Mouse (Mus musculus): ENCODE data around the gene Ppara.
"Not testable (repeated sequence)": the region's sequence is repeated elsewhere in the genome, so short reads cannot be mapped to it uniquely, and the experiment has no call there.

Gene Ppara

DNA sequence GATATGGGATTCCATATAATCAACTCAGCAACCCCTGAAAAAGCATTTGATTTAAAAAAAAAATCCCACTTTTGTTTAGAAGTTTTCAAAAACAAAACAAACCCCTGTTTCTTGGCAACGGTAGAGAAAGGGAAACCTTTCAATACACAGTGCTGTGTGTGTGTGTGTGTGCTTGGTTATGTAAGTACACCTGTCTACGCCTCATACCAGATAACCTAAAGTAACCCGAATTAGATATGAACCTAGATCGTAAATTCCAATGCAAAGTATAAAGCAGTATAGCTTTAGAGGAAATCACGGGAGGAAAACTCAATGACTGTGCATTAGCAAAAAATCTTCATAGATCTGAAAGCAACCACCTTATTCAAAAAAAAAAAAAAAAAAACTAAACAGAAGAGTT is 31.9 kb downstream of the Ppara start:
- DNase-seq = no peak

DNA sequence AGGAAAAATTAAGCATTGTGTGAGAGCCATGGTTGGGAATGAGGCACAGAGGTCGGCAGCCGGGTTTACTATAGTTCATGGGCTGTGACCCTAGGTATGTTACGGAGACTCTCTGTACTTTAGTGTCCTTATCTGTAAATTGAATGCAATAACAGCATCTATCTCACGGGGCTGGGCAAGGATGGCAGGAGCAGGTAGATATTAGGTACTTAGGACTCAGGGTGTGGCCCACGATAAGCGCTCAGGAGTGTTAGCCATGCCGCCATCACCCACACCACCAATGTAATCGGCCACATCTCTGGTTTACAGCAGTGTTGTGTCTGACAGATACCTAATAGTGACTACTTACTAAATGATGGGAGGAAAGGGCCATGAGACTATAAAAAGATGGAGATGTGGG is 34.2 kb downstream of the Ppara start:
- DNase-seq = no peak

DNA sequence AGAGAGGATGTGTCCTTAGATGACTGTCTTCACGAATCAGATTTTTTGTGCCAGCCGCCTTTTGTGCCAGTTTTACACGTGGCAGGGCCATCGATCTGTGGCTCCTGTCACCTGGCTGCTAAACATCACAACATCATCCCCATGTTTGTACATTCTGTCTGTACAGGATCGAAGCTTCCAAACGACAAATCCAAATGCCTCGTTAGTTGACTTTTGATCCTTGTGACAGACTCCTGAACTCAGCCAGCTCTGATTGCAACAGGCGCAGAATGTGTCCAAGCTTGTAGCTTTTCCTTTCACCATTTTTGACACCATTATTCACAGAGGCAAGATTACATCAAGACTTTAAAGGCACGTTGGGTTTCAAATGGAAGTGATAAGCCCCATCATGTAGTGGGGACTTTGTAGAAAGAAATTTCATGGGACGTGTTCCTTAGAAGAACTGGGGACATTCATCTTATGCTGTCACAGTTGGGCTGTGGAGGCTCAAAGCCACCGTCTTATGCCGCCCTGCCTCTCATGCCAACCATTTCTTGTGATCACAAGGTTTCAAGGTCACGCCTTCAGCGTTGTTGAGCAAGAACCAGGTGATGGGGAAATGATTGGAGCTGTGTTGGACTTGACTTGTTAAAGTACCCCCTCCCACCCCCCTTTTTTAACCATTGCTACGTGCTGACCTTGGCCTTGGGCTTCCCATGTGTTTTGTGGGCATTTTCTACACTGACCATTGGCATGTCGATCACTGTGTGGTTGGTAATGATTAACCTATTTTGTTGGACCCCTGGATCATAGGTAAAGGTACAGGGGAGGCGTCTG is 36.7 kb downstream of the Ppara start:
- DNase-seq = no peak

DNA sequence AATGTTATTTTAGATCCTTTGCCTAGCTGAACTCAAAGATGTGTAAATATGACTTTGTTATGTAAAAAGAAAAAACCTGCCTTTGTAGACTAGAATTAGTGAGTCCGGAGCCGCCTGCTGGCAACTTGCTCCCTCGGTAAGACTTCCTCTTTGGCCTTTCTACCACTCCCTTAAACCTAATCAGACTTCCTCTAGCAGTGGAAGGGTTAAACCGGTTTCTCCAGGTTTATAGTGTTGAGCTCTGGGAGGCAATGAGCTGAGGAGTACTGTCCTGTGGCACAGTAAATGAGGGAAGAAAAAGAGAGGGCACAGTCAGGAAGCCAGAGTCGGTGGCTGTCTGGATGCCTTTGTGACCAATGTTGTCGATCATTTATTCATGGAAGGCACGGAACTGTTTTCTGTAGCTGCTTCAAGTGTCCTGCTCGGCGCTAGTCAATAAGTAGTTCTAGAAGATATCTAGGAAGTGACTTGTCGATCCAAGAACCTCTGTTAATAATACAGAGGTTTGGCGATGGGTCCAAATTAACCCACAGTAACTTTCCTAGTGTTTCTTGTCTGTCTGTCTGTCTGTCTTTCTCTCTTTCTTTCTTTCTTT is 37.5 kb downstream of the Ppara start:
- no peak for DNase-seq

DNA sequence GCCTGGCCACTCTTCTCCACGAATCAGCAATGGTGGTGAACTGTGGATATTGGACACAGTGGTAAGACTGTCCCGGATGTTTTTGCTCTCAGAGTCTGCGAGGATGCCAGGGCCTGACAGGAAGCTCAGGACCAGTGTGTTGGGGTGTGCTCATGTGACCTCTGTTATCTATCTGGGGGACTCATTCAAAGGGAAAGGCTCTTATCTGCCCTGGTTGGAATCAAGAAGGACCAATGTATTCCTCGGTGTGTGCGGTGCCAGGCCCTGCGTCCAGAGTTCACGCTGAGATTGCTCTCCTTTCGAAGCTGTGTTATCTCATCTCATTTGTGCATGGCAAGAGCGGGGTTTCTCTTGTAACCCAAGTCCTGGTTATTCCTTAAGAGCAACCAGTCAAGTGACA is 39.6 kb downstream of the Ppara start:
- DNase-seq = no peak

DNA sequence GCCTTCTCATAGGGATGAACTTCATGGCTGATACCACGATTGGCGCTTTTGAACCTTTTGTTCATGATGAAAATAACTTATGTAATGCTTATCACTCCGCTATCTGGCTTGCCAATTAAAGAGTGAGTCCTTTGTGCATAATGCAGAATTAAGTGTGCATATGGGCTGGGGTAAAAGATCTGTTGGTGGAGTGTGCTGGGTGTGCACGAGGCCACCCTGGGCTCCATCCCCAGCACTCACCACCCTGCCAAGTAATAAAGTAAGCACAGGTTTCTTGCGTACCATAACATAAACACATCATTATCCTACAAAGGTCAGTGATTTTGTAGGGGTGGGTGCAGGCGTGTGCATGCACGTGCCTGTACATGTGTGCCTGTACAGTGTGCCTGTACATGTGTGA is 40.2 kb downstream of the Ppara start:
- no peak for DNase-seq

DNA sequence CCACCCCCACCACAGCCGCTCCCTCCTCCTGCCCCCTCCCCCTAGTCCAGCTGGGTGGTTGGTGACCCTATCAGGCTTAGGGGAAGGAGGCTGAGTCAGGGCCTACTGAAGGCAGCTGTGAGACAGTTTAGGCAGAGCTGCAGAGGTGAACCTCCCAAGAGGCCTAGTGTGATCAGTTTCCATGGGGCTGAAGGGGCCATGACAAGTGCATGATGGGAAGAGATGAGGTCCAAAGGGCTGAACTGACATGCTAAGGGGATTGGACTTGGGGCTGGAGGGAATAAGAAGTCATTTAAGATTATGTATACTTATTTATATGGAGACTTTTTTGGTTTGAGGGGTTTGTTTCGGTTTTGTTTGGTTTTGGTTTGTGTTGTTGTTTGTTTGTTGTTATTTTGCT is 41.5 kb downstream of the Ppara start:
- no peak for DNase-seq

DNA sequence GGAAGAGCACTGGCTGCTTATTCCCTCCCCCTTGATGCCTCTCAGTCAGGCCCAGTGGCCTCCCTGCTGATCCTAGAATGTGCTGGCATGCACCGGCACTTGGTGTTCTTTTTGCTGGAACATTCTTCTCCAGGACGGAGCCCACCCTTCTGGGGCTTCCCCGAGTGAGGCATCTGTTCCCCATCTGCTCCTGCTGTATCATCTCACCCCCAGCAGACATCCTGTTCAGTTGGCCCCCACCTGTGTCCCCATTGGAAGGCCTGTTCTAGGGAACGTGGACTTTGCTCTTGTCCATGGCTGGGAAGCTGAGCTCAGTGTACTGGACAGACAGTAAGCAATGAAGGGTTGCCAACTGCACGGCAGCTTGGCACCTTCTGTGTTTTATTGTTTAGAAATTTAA is 42.0 kb downstream of the Ppara start:
- no peak for DNase-seq

DNA sequence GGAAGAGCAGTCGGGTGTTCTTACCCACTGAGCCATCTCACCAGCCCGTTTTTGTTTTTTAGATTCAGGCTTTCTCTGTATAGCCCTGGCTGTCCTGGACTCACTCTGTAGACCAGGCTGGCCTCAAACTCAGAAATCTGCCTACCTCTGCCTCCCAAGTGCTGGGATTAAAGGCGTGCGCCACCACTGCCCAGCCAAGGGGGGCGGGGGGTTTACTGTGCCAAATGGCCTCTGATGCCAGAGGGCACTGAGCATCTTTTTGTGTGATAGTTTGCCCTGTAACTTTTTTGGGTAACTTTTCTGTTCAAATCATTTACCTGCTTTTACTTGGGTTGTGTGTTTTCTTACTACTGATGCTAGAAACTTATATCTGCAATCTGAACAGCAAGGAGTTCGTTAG is 44.1 kb downstream of the Ppara start:
- DNase-seq = not testable (repeated sequence)

DNA sequence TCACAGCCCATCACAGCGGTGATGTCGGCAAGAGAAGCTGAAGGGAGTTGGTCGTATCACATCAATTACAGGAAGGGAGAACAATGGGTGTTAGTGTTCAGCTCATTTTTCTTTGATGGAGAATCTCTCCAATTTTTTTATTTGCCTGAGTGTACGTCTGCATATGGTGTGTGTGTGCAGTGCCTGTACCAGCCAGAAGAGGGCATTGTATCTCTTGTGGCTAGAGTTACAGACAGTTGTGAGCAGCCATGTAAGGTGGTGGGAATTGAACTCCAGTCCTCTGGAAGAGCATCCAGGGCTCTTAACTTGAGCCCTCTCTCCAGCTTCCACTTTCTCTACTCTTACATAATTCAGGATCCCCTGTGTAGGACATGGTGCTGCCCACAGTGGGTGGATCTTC is 48.4 kb downstream of the Ppara start:
- DNase-seq = no peak

DNA sequence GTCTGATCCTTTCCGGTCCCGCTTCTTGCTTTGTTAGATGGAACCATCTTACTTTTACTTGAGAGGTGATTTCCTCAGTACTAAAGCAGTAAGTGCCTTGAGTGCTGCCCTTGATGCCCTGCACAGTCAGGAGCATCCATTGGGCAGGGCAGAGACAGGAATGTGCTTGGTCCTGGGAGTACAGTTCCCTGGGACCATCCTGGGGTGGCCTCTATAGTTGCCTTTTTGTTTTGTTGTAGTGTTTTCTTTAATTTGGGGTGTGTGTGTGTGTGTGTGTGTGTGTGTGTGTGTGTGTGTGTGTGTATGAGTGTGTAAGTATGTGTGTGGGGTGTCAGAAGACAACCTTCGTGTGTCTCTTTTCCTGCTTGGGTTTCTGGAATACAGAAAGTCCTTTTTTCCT is 49.6 kb downstream of the Ppara start:
- DNase-seq = no peak

DNA sequence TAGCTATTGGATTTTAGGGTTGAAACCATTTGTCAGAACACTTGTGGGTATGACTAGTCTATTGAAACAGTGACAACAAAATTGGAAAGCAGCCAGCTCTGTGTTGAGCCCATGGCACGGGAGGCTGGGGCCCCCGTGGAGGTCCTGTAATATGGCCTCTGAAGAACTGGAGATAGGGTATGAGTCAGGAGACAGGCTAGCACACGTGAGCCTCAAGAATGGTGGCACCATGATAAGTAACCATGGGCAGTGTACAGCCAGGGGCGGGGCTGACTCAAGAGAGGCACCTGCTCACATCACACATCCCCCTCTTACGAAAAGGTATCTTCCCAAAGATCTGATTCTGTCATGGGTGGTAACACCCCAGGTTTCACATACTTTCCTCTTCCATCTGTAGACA is 51.9 kb downstream of the Ppara start:
- no peak for DNase-seq

DNA sequence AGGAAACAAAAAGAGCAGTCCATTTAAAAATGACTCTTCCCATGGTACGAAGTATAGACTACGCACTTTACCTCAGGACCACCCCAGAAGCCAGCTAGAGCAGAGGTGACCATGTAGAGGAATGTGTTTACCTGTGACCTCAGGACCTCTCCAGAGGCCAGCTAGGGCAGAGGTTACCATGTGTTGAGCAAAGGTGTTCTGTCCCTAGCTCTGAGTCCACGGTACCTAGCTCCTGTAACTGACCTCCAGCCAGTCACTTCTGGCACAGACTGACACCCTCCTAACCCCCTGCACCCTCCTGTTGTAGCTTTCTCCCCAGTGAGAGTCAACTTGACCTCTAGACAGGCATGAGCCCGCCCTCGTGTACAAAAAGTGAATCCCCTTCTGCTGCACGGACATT is 52.7 kb downstream of the Ppara start:
- no peak for DNase-seq

DNA sequence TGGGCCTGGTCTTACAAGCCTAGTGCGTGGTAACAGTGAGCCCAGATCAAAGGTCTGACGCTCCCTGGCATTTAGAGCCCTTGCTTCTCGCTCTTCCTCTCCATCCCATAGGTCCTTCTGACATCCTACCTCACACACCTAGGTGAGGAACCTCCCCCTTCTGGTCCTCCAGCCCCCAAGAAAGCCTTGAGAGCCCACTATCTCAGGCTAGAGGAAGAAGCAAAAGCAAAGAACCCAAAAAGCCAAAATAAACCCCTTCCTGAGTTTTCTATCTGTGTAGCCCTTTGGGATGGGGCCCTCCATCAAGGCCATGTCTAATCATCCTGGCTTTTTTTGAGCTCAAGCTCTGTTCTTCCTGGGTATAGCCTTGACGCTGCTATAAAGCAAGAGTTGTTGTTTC is 53.3 kb downstream of the Ppara start:
- DNase-seq = no peak

DNA sequence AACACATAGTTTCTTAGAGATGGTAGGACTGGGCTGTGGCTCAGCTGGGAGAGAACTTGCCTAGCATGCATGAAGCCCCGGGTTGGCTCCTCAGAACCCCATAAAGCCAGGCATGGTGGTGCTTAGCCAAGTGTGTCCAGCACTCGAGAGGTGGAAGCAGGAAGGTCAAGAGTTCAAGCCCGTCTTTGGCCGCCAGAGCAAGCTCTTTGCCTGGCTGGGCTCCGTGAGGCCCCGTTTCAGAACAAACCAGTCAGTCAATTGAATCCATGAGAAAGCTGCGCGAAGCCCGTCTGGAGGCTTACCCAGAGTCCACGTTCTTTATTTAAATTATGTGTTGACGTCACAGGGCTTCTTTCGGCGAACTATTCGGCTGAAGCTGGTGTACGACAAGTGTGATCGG is 53.9 kb downstream of the Ppara start:
- DNase-seq = no peak

DNA sequence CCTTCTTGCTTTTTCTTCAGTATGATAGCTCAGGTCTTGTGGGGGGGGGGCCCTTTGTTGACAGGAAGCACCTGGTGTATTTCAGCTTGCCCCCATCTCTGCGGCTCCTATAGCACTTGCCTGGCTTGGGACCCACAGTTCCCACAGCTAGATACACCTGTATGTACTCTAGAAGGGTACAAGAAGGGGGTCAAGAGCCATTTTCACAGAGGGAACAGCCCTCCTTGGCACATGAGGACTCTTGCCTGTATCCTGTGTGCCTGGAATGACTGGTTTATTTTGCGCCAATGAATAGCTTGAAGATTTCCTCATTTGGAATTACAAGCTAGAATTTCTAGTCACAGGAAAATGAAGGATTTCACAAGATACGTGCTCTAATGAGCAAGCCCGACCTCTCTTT is 56.7 kb downstream of the Ppara start:
- DNase-seq = no peak

DNA sequence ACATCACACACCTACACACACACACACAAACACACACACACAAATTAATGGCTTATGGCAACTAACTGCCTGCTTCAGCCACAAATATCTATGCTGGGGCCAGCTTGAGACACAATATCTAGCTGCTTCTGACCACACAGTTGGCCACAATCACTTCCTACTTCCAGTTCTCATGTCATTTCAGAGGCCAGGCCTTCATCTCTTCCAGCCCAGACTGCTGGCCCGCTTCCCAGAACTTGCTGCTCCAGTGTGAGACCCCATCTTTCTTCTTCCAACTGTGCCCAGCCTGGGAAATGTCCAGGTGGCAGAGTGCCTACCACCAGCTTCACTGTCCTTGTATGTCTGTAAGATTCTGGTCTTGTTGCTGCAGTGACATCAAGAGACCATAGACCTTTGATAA is 58.0 kb downstream of the Ppara start:
- no peak for DNase-seq

DNA sequence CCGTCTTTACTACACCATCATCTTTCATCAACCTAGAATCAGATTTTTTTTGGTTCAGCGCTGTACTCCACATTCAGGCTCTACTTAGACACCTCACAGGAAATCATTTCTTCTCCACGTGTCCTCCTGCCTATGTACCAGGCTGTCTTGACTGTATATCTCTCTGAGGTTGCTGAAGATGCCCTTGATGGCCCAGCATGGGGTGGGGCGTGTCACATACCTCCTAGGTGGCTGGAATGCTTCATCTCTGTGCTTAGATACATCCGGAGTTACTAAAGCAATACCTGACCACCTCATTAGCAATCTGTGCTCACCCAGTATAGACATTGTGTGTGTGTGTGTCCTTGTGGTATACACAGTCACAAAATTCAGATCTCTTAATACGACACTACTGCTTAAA is 60.7 kb downstream of the Ppara start:
- no peak for DNase-seq

DNA sequence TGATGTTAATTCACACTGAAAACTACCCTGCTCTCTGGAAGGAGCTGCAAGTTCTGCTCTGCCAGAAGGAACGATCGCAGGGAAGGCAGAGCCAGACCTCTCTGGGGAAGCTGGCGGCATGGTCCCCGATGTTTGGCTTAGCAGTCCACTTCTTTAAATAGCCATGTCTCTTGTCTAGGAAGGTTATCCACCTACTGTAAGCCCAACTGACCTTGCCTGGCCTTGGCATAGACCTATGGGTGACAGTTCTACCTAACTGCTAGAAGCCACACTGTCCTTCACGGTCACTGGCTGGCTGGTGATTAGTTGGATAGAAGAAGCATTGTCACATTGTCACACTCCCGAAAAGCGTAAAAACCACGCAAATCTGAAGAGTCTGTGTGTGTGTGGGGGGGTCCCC is 63.9 kb downstream of the Ppara start:
- DNase-seq = no peak

DNA sequence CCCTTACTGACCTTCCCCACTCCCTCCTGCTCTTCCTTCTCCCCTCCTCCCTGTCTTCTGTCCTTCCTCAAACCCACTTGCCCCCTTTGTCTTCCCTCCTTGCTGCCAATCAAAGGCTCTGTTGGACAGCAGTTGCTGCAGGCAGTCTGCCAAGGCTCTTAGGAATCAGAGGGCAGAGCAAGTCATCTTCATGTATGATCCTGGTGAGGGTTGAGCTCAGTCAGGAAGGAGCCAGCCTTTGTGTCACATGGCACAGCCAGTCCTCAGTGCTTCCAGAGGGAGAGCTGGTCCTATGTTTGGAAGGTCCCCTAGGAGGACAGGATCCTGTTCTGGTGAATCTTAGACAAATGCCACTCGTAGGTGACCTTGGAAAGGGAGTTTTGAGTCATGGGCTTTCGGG is 68.1 kb downstream of the Ppara start:
- DNase-seq = no peak

DNA sequence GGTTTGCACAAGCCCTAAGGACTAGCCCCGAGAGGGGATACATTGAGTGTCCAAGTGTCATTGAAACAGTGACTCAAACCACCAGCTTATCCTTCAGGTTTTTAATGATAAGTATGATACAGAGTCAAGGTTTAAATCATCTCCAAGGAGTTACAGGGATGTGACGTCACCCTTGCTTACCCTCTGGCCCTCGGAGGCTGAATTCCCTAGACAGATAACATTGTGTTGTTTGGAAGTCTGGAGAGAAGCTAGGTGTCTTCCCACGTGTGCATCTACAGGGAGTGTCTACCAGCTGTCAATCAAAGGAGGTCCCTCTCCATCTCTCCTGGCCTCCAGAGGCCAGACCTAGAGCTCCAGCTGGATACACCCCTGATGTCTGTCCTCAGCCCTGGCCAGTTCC is 72.1 kb downstream of the Ppara start:
- DNase-seq = no peak

DNA sequence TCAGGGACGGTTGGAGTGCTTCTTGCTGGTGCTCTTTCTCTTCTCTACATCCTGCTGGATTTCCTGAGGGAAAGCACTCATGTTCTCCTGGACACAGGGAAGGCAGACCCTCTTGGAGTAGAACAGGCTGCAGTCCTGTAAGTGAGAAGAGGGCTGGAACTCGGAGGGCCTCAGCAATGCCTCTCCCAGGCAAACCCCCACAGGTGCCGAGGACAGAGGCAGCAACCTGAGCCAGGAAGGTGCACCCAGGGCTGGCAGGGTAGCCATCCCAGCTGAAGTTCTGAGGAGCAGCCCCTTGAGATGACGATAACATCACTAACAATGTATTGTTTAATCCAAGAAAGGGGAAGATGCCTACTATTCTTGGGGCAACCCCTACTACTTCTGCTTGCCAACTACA is 72.6 kb downstream of the Ppara start:
- no peak for DNase-seq

DNA sequence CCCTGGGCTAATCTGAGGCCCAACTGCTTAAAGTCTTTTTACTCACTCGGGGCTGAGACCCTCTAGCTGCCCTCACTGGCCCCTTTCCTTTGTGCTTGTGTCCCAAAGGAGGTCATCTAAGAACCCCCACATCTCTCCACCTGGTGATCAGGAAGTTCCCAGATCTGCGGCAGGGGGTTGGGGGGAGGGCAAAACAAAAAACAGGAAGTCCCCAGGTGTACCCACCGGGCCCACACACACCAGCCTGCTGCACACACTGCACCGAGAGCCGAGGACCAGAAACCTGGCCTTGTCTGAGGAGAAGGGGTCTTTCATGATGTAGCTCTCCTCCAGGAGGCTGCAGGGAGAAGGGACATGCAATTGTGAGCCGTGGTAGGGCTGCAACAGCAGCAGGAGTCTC is 73.2 kb downstream of the Ppara start:
- no peak for DNase-seq

DNA sequence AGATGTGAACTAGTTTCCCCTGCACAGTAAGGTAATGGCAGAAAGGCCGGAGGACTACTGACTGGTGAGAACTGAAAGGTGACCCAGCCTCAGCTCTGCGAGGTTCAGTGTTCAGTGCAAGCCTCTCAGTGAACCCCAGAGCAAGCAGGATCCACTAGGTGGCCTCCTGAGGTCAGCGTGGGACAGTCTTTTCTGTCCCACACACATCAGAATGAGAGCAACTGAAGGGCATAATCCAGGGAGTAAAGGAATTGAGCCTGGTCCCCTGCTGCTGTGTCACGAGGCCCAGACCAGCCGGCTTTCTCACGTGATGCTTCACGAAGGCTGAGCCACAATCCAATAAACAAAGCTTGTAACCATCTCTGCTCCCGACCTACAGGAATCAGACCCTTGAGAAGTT is 73.7 kb downstream of the Ppara start:
- no peak for DNase-seq

DNA sequence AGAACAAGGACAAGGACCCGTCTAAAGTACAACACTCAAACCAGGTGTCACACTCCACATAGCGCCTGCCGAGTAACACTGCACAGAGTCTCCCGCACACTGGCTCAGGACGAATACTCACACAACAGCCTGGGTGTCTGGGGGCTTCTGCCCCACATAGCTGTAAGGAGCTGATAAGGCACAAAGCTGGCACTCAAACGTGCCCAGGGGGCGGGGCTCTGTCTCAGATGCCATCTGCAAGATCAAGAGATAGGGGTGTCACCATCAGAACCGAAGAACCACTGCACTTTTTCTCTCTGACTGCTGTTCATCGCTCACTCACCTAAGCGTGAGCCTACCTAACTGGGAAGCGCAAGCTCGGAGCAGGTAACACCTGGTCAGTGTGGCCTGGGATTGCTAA is 74.3 kb downstream of the Ppara start:
- DNase-seq = no peak
